Mouse (Mus musculus): ENCODE measurements around the gene Tmem219.

- no peak for TF ChIP-seq POLR2A (IDR thresholded peaks at IDR 0.05; ENCODE audit: borderline replicate concordance, low read depth, low read length)
- TF ChIP-seq CTCF (IDR thresholded peaks at IDR 0.05; ENCODE audit: low read depth, low read length) = no peak
These were observed 19.1 kb upstream of the Tmem219 start for GRCm38 (mm10) chr7:126941801-126942200.
